Mouse (Mus musculus): ENCODE results near the gene Tstd1. TPM values are rescaled to one million over a fixed set of nuclear protein-coding genes. Genes with fewer than 3 reads are reported as not detected.

Gene Tstd1
- polyA plus RNA-seq, 1 experiment, result 52.0 TPM

DNA sequence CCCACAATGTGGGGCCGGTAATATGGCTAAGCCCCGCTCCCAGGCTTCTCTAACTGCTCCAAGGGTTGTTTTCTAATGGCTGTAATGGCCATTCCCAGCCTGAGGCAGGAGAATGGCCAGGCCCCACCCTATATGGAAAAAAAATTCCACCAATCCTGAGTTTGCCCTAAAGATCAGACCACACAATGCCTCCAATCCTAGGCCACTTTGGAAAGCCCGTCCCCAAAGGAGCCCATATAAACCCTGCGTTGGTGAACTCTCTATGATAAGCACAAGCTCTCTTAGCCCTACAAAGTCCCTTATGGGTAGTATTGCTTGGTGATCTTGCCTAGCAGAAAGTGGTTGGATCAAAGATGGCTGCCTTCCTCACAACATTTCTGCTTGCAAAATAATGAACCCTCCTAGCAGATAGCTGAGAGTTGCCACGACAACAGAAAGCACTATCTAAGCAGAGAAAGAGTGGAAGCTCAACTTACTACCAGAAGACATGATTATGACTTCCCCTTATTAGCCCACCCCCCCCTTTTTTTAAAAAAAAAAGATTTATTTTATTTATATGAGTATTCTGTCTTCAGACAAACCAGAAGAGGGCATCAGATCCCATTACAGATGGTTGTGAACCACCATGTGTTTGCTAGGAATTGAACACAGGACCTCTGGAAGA is 47.2 kb downstream of the Tstd1 start:
- peaks cover 3% of the 10 kb centered on the region; the same call in 1 of the 2 replicates for H3K4me1 ChIP-seq (ENCODE audit: control insufficient read depth, insufficient read depth, insufficient read length, low read length)
- H3K4me3 ChIP-seq (ENCODE audit: low read depth, low read length), result no peak overlapping the region
- H3K27me3 ChIP-seq (ENCODE audit: control insufficient read depth, insufficient read depth, low read length), result no peaks in the 10 kb centered on the region
- no peak for TF ChIP-seq POLR2A (IDR thresholded peaks at IDR 0.05; ENCODE audit: low read depth, low read length)
- no peak for TF ChIP-seq CTCF (IDR thresholded peaks at IDR 0.05; ENCODE audit: extremely low read depth, insufficient read length, insufficient replicate concordance, low read depth, low read length)
- 89% methylated on average over 5 of the region's 5 CpGs for WGBS
- peaks cover 30% of the 10 kb centered on the region for H3K36me3 ChIP-seq (ENCODE audit: control insufficient read depth, insufficient read depth, low read length)
- H3K27ac ChIP-seq (ENCODE audit: insufficient read depth, low read depth, low read length), result no peak overlapping the region

DNA sequence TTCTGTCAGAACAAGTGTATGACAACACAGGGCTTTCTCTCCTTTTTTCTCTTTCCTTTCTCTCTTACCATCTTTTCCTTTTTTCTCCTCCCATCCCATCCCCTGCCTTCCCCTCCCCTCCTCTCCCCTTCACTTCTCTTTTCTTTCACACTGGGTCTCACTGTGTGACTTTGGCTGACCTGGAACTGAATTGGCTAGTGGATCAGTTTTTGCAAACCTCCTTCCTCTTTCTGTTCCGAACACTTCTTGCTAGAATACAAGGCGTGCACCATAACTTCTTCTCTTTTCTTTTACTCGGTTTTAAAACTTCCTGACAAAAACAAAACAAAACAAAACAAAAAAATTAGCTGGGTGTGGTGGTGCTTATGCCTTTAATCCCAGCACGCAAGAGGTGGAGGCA is 47.9 kb downstream of the Tstd1 start:
- TF ChIP-seq CTCF (IDR thresholded peaks at IDR 0.05; ENCODE audit: extremely low read depth, insufficient read length, insufficient replicate concordance, low read depth, low read length) (no peak), POLR2A (IDR thresholded peaks at IDR 0.05; ENCODE audit: low read depth, low read length) (no peak)

DNA sequence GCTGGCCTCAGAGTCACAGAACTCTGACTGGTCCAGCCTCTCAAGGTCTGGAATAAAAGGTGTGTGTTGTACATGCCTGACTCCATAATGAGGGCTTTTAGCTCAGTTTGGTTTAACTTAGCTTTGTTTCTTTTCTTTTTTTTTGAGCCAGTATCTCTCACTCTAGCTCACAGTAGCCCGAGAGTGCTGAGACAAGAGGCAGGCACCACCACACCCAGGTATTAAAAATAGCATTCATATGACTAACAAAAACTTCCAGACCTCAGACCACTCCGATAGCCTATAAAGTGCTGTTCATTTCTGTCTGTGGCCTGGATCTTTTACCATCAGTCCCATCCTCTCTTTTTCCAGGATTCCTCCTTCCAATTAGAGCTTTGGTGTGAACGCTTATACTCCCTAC is 51.0 kb downstream of the Tstd1 start:
- no peak overlapping the region for H3K27ac ChIP-seq (ENCODE audit: insufficient read depth, low read depth, low read length)
- 62% methylated on average over 3 of the region's 3 CpGs for WGBS
- no peaks in the 10 kb centered on the region for H3K36me3 ChIP-seq (ENCODE audit: control insufficient read depth, insufficient read depth, low read length)
- H3K4me1 ChIP-seq (ENCODE audit: control insufficient read depth, insufficient read depth, insufficient read length, low read length), result no peaks in the 10 kb centered on the region
- H3K27me3 ChIP-seq (ENCODE audit: control insufficient read depth, insufficient read depth, low read length), result no peaks in the 10 kb centered on the region
- H3K4me3 ChIP-seq (ENCODE audit: low read depth, low read length), result no peak overlapping the region
- no peak for TF ChIP-seq CTCF (IDR thresholded peaks at IDR 0.05; ENCODE audit: extremely low read depth, insufficient read length, insufficient replicate concordance, low read depth, low read length)
- no peak for TF ChIP-seq POLR2A (IDR thresholded peaks at IDR 0.05; ENCODE audit: low read depth, low read length)

More for the DNA sequence above, 47.9 kb downstream of the Tstd1 start:
- Histone ChIP-seq H3K27ac (ENCODE audit: insufficient read depth, low read depth, low read length) (no peak overlapping the region), H3K4me3 (ENCODE audit: low read depth, low read length) (no peak overlapping the region), H3K27me3 (ENCODE audit: control insufficient read depth, insufficient read depth, low read length) (no peaks in the 10 kb centered on the region), H3K36me3 (ENCODE audit: control insufficient read depth, insufficient read depth, low read length) (peaks cover 24% of the 10 kb centered on the region), H3K4me1 (ENCODE audit: control insufficient read depth, insufficient read depth, insufficient read length, low read length) (peaks cover 2% of the 10 kb centered on the region; the same call in 1 of the 2 replicates)
- WGBS, result 75% methylated on average over 4 of the region's 4 CpGs

Other genes starting within 250 kb of the Tstd1 start
- 10.9 and 13.9 TPM in 2 replicates for gene Pcp4l1, start 222.6 kb upstream of the Tstd1 start, polyA plus RNA-seq (2012; rRNA removed)
- gene Nr1i3, start 204.9 kb upstream of the Tstd1 start, polyA plus RNA-seq (2012; rRNA removed), result 18.5 and 28.9 TPM in 2 replicates
- 17.0 and 21.2 TPM in 2 replicates for gene Tomm40l, start 196.4 kb upstream of the Tstd1 start, polyA plus RNA-seq (2012; rRNA removed)
- gene Apoa2, start 193.8 kb upstream of the Tstd1 start, polyA plus RNA-seq (2012; rRNA removed), result 0.94 TPM in 1 of 2 replicates, not detected in the other
- 36.9 and 46.7 TPM in 2 replicates for gene Fcer1g, start 184.5 kb upstream of the Tstd1 start, polyA plus RNA-seq (2012; rRNA removed)
- gene Adamts4, start 168.5 kb upstream of the Tstd1 start, polyA plus RNA-seq (2012; rRNA removed), result 1.5 and 2.6 TPM in 2 replicates
- gene Ndufs2, start 167.5 kb upstream of the Tstd1 start, polyA plus RNA-seq (2012; rRNA removed), result 79.8 and 116 TPM in 2 replicates
- 38.5 and 78.5 TPM in 2 replicates for gene B4galt3, start 148.5 kb upstream of the Tstd1 start, polyA plus RNA-seq (2012; rRNA removed)
- 15.4 and 23.4 TPM in 2 replicates for gene Ppox, start 137.7 kb upstream of the Tstd1 start, polyA plus RNA-seq (2012; rRNA removed)
- gene Usp21, start 130.9 kb upstream of the Tstd1 start, polyA plus RNA-seq (2012; rRNA removed), result 18.3 and 30.2 TPM in 2 replicates
- gene Ufc1, start 123.8 kb upstream of the Tstd1 start, polyA plus RNA-seq (2012; rRNA removed), result 6.3 and 10.8 TPM in 2 replicates
- 24.5 and 40.7 TPM in 2 replicates for gene Dedd, start 89.7 kb upstream of the Tstd1 start, polyA plus RNA-seq (2012; rRNA removed)
- 36.8 and 50.7 TPM in 2 replicates for gene Nit1, start 73.2 kb upstream of the Tstd1 start, polyA plus RNA-seq (2012; rRNA removed)
- gene Pfdn2, start 73.2 kb upstream of the Tstd1 start, polyA plus RNA-seq (2012; rRNA removed), result 5.0 and 7.5 TPM in 2 replicates
- 0.13 and 0.16 TPM in 2 replicates for gene Klhdc9, start 58.1 kb upstream of the Tstd1 start, polyA plus RNA-seq (2012; rRNA removed)
- gene Nectin4, start 48.8 kb upstream of the Tstd1 start, polyA plus RNA-seq (2012; rRNA removed), result 0.33 and 1.1 TPM in 2 replicates
- 3.8 and 6.1 TPM in 2 replicates for gene Arhgap30, start 29.9 kb upstream of the Tstd1 start, polyA plus RNA-seq (2012; rRNA removed)
- gene Usf1, start 7.6 kb upstream of the Tstd1 start, polyA plus RNA-seq (2012; rRNA removed), result 55.0 and 87.8 TPM in 2 replicates
- 49.7 and 142 TPM in 2 replicates for gene F11r, start 18.7 kb downstream of the Tstd1 start, polyA plus RNA-seq (2012; rRNA removed)
- 3.6 and 5.0 TPM in 2 replicates for gene Alyref2, start 84.6 kb downstream of the Tstd1 start, polyA plus RNA-seq (2012; rRNA removed)
- gene Itln1, start 116.4 kb downstream of the Tstd1 start, polyA plus RNA-seq (2012; rRNA removed), result 566 and 2,950 TPM in 2 replicates
- 1.2 and 2.0 TPM in 2 replicates for gene Cd244a, start 140.3 kb downstream of the Tstd1 start, polyA plus RNA-seq (2012; rRNA removed)
- gene Ly9, start 188.5 kb downstream of the Tstd1 start, polyA plus RNA-seq (2012; rRNA removed), result 0.85 and 1.5 TPM in 2 replicates
- gene Slamf7, start 234.2 kb downstream of the Tstd1 start, polyA plus RNA-seq (2012; rRNA removed), result 1.2 and 1.6 TPM in 2 replicates

All from small intestine, adult 2 months (tissue).